ENCODE assay signal across 29 mouse cellular contexts in genomic region chr15:20090522-20090921, GRCm38 (mm10).
"Had no signal": no experiment of that assay in that cellular context is flagged by ENCODE, and none has a peak within 500 bp of the region (broad histone marks: within the 10 kb centered on the region; RNA-seq: fewer than 3 reads in every experiment).

No protein-coding gene starts in this region.

- H3K9ac ChIP-seq: limb, embryonic 12.5 days; limb, embryonic 13.5 days; limb, embryonic 15.5 days; liver, embryonic 12.5 days; liver, embryonic 13.5 days; liver, embryonic 14.5 days; liver, embryonic 15.5 days; liver, postnatal 0 days; lung, embryonic 14.5 days; lung, embryonic 15.5 days; midbrain, embryonic 12.5 days; midbrain, embryonic 13.5 days; midbrain, embryonic 15.5 days had no signal

- H3K9me3 ChIP-seq: limb, embryonic 10.5 days; limb, embryonic 12.5 days; limb, embryonic 13.5 days; limb, embryonic 15.5 days; liver, embryonic 12.5 days; liver, embryonic 13.5 days; liver, embryonic 15.5 days; lung, embryonic 15.5 days; megakaryocyte, embryonic 14.5 days; midbrain, embryonic 10.5 days; midbrain, embryonic 12.5 days; midbrain, embryonic 13.5 days; midbrain, embryonic 15.5 days had no signal

- H3K27me3 ChIP-seq: limb, embryonic 12.5 days; limb, embryonic 13.5 days; limb, embryonic 15.5 days; liver, embryonic 12.5 days; liver, embryonic 13.5 days; liver, embryonic 15.5 days; lung, embryonic 15.5 days; megakaryocyte, embryonic 14.5 days; midbrain, embryonic 12.5 days; midbrain, embryonic 13.5 days; midbrain, embryonic 15.5 days had no signal

- H3K4me2 ChIP-seq: limb, embryonic 12.5 days; limb, embryonic 13.5 days; limb, embryonic 15.5 days; liver, embryonic 11.5 days; liver, embryonic 12.5 days; liver, embryonic 13.5 days; liver, embryonic 15.5 days; lung, embryonic 14.5 days; lung, embryonic 15.5 days; midbrain, embryonic 11.5 days; midbrain, embryonic 12.5 days; midbrain, embryonic 13.5 days; midbrain, embryonic 15.5 days had no signal

- H3K4me3 ChIP-seq: limb, embryonic 10.5 days; limb, embryonic 12.5 days; limb, embryonic 13.5 days; limb, embryonic 15.5 days; liver, embryonic 12.5 days; liver, embryonic 13.5 days; liver, embryonic 15.5 days; lung, embryonic 15.5 days; megakaryocyte, embryonic 14.5 days; midbrain, embryonic 10.5 days; midbrain, embryonic 12.5 days; midbrain, embryonic 13.5 days; midbrain, embryonic 15.5 days; myocyte had no signal

- H3K36me3 ChIP-seq: limb, embryonic 10.5 days; limb, embryonic 12.5 days; limb, embryonic 13.5 days; limb, embryonic 15.5 days; liver, embryonic 12.5 days; liver, embryonic 13.5 days; liver, embryonic 15.5 days; lung, embryonic 15.5 days; midbrain, embryonic 10.5 days; midbrain, embryonic 12.5 days; midbrain, embryonic 13.5 days; midbrain, embryonic 15.5 days had no signal

- H3K27ac ChIP-seq: limb, embryonic 10.5 days; limb, embryonic 12.5 days; limb, embryonic 13.5 days; limb, embryonic 15.5 days; liver, embryonic 12.5 days; liver, embryonic 13.5 days; liver, embryonic 14.5 days; liver, embryonic 15.5 days; lung, embryonic 15.5 days; macrophage; midbrain, embryonic 10.5 days; midbrain, embryonic 12.5 days; midbrain, embryonic 13.5 days; midbrain, embryonic 15.5 days had no signal

- DNase-seq: left cerebral cortex, postnatal 4 days; liver; liver, embryonic 13.5 days; liver, postnatal 0 days; lung, adult 18-20 months; lung, adult 2 months; lung, embryonic 14.5 days; lung, postnatal 10 days; lung, postnatal 14 days; lung, postnatal 36 days; lung, postnatal 4 days; midbrain, embryonic 14.5 days had no signal

- H3K4me1 ChIP-seq: limb, embryonic 10.5 days; limb, embryonic 12.5 days; limb, embryonic 13.5 days; limb, embryonic 15.5 days; liver, embryonic 12.5 days; liver, embryonic 13.5 days; liver, embryonic 15.5 days; lung, embryonic 15.5 days; megakaryocyte, embryonic 14.5 days; midbrain, embryonic 10.5 days; midbrain, embryonic 12.5 days; midbrain, embryonic 13.5 days; midbrain, embryonic 15.5 days had no signal
